Mouse (Mus musculus): ENCODE data around the gene Ptprn2. TPM values are rescaled to one million over a fixed set of nuclear protein-coding genes. Genes with fewer than 3 reads are reported as not detected.

Gene Ptprn2
- polyA plus RNA-seq, 1 experiment, result not detected

DNA sequence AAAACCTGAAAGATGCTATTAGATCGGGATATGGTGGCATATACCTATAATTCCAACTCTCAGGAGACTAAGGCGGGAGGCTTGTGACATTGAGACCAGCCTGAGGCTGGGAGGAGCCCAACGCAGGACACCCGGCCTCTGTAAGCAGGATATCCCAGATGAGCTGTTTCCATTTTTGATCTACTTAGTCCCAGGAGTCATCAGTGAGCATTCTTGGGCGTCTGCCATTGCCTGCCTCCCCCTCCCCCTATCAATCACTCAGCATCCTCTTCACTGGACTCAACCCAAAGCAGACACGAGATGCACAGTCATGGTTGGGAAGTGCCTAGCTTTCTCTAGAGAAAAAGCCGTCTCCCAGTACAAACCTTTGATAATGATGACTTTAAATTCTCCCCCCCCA is 756.7 kb downstream of the Ptprn2 start:
- Histone ChIP-seq H3K27ac (replicated peaks; ENCODE audit: low read depth, low read length) (no peak overlapping the region), H3K4me3 (ENCODE audit: insufficient read depth, low read depth, low read length) (no peak overlapping the region), H3K4me1 (ENCODE audit: control insufficient read depth, insufficient read depth, insufficient read length, low read length) (0 out of 2 replicates have a peak, but pooled peaks cover 2% of the 10 kb centered on the region)

DNA sequence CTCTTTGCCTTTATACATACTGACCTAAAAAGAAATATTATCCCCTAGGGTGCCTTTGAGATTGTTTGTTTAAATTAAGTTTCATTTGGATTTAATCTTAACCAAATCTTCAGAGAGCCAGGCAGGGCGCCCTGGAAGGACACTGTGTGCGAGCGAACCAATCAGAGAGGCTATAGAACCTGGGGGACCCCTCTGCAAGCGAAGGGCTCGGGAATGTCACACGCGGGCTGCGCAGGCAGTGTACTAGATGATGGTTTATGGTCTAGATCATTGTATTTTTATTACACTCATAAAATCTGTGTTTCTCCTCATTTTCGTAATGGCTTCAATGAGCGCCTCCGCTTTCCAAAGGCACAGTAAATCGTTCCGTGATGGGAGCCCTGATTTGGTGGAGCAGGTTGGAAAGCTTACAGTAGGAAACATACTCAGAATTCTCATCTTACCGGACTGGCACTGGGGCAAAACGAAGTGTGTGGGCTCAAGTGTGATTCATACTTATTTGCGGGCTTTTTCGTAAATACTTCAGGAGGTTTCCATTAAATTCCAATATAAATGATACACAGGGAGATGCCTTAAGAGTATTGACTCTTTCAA is 760.5 kb downstream of the Ptprn2 start:
- Histone ChIP-seq H3K4me1 (ENCODE audit: control insufficient read depth, insufficient read depth, insufficient read length, low read length) (0 out of 2 replicates have a peak, but pooled peaks cover 2% of the 10 kb centered on the region), H3K27ac (replicated peaks; ENCODE audit: low read depth, low read length) (no peak overlapping the region), H3K4me3 (ENCODE audit: insufficient read depth, low read depth, low read length) (no peak overlapping the region)

DNA sequence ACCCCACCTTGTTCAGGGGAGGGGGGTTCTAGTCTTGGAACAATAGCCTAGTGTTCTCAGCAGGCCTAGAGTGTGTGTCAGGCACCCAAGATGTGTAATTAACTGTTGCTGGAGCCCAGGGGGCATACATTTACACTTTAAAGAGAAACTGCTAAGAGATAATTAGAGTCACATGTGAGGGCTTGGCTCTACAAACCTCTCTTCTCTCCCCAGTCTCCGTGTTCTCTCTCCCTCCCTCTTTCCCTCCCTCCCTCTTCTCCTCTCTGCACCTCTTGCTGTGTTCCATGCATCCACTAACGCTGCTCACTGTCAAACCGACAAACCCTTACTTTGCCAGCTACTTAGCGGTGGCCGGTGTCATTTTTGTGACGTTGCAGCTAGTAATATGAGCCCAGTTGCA is 764.9 kb downstream of the Ptprn2 start:
- Histone ChIP-seq H3K27ac (replicated peaks; ENCODE audit: low read depth, low read length) (no peak overlapping the region), H3K4me3 (ENCODE audit: insufficient read depth, low read depth, low read length) (no peak overlapping the region), H3K4me1 (ENCODE audit: control insufficient read depth, insufficient read depth, insufficient read length, low read length) (no peaks in the 10 kb centered on the region)

DNA sequence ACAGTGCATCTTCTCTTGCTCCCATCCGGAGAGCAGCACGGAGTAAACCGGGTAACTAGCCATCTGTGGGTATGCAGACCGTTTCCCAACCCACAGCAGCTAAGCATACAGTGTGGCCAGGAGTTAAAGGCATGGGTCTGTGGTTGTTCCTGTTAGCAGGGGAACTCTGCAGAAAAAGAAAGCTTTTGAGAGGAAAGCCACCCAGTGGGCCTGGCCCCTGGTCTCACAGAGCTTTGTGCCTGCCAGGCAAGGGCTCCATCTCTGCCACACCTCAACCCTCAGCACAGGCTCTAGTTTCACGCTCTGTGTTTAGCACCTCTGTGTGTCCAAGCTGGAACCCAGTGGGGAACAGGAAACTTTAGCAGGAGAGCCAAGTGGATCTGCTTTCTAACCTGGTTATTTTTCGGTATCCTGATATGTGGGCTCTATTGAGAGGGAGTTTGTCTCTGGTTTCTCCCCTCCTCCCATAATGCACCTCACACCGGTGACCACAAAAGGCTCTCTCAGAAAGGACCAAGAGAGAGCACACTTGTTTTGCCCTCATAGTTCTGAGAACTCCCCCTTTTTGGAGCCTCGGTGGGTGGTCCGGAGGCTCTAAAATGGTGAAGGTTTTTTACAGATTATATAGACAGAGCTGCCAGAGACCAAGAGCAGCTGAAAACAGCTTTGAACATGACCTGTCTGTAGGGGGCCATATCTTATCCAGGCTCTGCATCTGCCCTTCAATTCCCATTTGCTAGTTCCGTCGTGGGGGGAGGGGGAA is 766.3 kb downstream of the Ptprn2 start:
- H3K4me1 ChIP-seq (ENCODE audit: control insufficient read depth, insufficient read depth, insufficient read length, low read length), result no peaks in the 10 kb centered on the region
- no peak overlapping the region for H3K27ac ChIP-seq (replicated peaks; ENCODE audit: low read depth, low read length)

DNA sequence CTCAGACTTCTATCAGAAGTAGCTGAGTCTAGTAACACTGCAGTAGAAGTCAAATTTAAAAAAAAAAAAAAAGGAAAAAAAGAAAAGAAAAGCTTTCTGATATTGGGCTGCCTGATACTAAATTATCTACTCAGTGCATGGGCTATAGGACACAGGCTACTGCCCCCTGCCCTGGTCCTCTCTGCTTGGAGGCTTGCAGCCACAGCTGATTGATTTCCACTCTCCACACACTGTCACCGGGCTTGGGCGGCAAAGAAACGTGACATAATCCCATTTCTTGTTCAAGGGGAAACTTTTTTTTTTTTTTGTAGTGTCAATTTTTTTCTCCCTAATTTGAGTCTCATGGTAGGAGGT is 766.9 kb downstream of the Ptprn2 start:
- Histone ChIP-seq H3K27ac (replicated peaks; ENCODE audit: low read depth, low read length) (no peak overlapping the region), H3K4me1 (ENCODE audit: control insufficient read depth, insufficient read depth, insufficient read length, low read length) (no peaks in the 10 kb centered on the region), H3K4me3 (ENCODE audit: insufficient read depth, low read depth, low read length) (no peak overlapping the region)

More for the DNA sequence above, 766.3 kb downstream of the Ptprn2 start:
- H3K4me3 ChIP-seq (ENCODE audit: insufficient read depth, low read depth, low read length), result no peak overlapping the region

DNA sequence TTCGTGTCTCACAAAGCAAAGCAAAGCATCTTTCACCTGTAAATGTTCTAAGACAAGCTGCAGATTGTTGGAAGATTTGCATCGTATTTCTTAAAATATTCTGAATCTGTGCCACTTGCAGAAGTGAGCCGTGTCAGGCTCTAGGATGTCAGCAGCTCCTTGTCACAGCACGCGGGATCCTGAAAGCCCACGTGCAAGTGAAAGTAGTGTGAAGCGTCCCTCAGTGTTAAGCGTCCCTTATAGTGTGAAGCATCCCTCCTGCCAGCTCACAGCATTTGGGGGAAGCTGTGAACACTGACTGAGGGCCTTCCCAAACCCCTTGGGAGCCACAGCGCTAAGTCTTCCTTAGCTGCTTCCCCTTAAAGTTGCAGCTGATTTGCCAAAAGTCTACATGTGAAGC is 768.8 kb downstream of the Ptprn2 start:
- H3K27ac ChIP-seq (replicated peaks; ENCODE audit: low read depth, low read length), result no peak overlapping the region
- no peak overlapping the region for H3K4me3 ChIP-seq (ENCODE audit: insufficient read depth, low read depth, low read length)
- H3K4me1 ChIP-seq (ENCODE audit: control insufficient read depth, insufficient read depth, insufficient read length, low read length), result no peaks in the 10 kb centered on the region

DNA sequence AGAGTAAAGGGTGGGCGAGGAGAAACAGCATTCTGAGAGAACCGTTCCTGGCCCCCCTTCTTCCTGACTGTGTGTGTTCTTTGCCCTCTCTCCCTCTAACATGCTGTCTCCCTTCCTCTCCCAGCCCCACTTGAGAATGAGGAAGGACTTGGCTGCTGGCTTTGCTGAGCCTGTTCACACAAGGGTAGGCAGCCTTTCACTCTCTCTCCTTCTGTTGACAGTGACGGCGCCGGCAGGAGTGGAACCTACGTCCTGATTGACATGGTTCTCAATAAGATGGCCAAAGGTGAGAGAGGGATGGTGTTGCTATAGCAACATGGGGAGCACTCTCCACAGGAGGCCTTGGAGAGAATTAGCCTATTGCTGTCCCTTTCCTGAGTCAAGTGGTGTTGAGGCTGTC is 769.8 kb downstream of the Ptprn2 start:
- Histone ChIP-seq H3K4me3 (ENCODE audit: insufficient read depth, low read depth, low read length) (no peak overlapping the region), H3K4me1 (ENCODE audit: control insufficient read depth, insufficient read depth, insufficient read length, low read length) (no peaks in the 10 kb centered on the region), H3K27ac (replicated peaks; ENCODE audit: low read depth, low read length) (no peak overlapping the region)

DNA sequence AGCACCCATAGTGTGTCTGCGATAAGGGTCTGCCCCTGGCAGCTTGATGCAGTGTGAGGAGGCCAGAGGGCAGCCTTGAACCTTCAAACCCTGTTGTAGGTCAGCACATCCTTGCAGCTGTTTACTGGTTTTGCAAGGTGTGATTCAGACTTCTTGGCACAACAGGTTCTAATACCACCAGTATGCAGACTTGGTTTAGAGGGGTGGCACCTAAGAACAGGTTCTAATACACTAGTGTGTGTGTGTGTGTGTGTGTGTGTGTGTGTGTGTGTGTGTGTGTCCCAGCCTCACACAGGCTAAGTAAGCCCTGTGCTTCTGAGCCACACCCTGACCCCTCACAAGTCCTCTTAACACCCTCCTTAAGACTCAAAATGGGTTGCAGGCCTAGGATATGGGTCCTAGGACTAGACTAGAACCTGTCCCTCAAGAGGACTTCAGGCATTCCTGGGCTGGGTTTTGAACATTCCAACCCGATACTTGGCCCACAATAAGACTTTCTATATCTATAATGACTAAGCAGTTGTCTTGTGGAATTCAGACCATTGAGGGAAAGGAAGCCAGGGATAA is 770.3 kb downstream of the Ptprn2 start:
- Histone ChIP-seq H3K4me1 (ENCODE audit: control insufficient read depth, insufficient read depth, insufficient read length, low read length) (no peaks in the 10 kb centered on the region), H3K27ac (replicated peaks; ENCODE audit: low read depth, low read length) (no peak overlapping the region), H3K4me3 (ENCODE audit: insufficient read depth, low read depth, low read length) (no peak overlapping the region)

DNA sequence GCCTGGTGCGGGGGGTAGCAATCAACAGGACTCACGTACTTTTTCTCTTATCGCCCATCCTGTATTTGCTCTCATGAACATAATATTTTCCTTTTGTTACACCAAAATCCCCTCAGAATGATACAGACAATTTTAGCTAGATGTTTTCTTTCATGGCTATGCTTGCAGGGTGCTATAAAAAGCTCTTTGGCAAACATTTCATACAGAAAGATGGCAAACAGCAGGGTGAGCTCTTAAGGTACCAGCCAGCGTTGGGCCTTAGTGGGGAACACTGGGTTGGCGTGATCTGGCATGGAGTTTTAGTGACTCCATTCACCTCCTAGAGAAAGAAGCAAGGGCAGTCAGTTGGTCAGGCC is 771.3 kb downstream of the Ptprn2 start:
- Histone ChIP-seq H3K27ac (replicated peaks; ENCODE audit: low read depth, low read length) (no peak overlapping the region), H3K4me1 (ENCODE audit: control insufficient read depth, insufficient read depth, insufficient read length, low read length) (no peaks in the 10 kb centered on the region), H3K4me3 (ENCODE audit: insufficient read depth, low read depth, low read length) (no peak overlapping the region)

DNA sequence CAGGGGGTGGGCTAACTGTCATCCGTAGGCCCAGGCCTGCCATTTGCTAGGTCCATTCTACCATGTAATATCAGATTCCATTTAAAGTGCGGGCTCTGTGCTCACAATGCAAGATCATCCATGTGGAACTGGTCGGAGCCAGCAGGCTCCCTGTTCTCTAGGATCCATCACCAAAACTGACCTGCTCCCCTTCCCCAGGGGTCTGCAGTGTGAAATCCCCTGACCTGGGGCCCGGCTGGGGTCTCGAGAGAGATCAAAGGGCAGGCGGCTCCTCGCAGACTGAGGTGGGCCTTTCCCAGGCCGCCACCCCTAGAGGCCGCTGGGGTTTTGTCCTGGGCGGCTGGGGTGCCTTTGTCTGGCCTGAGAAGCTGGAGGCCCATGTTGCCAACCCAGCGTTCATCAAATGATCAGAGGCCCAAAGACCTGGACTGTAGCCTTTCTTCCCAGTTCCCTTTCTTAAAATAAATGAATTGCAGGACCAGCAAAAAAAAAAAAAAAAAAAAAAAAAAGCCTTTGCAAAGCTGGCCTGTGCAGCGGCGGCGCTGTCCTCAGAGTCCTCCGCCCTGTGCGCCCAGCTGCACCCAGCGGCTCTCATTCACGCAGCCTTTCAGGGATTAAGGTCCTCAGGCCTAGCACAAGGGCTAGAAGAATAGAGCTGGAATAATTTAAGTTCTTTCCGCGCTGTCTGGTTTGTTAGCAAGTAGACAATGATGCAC is 771.8 kb downstream of the Ptprn2 start:
- no peaks in the 10 kb centered on the region for H3K4me1 ChIP-seq (ENCODE audit: control insufficient read depth, insufficient read depth, insufficient read length, low read length)
- H3K4me3 ChIP-seq (ENCODE audit: insufficient read depth, low read depth, low read length), result no peak overlapping the region
- H3K27ac ChIP-seq (replicated peaks; ENCODE audit: low read depth, low read length), result no peak overlapping the region

DNA sequence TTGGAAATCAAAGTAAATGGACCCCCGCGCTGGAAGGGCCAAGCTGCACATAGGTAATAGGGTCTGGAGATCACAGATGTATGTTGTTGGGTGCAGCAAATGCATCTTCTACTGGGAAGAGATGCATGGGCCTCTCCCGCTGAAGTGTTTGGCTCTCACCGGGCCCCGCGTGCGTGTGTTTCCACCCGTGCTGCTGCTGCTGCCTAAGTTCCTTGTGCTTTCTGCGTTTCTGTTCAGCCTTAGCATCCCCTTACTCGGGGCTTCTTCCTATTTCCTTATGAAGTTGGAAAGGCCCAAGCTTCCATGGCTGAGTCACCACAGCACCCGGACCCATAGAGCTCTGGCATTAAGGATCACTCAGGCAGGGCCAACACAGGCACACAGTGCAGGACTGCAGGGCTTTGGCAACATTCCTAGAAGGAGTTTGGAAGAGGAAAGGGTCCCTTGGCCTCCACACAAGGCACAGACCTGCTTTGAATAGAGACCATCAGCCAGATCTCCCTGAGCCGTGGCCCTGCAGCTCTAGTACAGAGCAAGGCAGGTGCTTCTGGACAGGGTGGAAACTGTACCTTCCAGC is 772.5 kb downstream of the Ptprn2 start:
- Histone ChIP-seq H3K4me1 (ENCODE audit: control insufficient read depth, insufficient read depth, insufficient read length, low read length) (no peaks in the 10 kb centered on the region), H3K4me3 (ENCODE audit: insufficient read depth, low read depth, low read length) (no peak overlapping the region)

DNA sequence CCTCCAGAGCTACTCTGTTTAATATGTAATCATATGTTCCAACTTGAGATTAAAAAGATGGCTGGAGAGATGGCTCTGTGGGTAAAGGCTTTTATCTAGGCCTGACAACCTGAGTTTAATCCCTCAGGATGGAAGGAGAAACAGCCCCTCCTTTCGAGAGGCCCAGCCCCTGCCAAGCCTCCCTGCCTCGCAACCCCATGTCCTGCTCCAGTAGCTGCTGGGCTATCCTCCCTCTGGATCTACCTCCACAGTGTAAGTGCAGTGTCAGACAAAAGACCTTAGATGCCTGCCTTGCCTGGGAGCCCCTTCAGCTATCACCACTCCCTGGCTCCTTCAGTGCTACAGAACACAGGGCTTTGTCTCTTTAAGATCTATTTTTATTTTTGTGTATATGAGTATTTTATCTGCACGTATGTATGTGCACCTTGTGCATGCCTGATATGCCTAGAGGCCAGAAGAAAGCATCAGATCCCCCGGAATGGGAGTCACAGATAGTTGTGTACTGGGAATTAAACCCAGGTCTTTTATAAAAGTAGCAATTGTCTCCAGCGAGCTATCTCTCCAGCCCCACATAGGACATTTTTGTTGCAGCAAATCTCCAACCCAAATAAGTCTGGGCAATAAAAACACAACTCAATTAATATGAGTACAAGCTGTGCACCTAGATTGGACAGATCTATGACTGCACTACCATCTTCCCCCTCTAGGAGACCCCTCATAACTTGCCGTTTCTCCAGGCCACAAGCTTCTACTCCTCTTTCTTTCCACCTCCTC is 775.1 kb downstream of the Ptprn2 start:
- no peak overlapping the region for H3K27ac ChIP-seq (replicated peaks; ENCODE audit: low read depth, low read length)
- no peak overlapping the region for H3K4me3 ChIP-seq (ENCODE audit: insufficient read depth, low read depth, low read length)
- no peaks in the 10 kb centered on the region for H3K4me1 ChIP-seq (ENCODE audit: control insufficient read depth, insufficient read depth, insufficient read length, low read length)

More for the DNA sequence above, 772.5 kb downstream of the Ptprn2 start:
- H3K27ac ChIP-seq (replicated peaks; ENCODE audit: low read depth, low read length), result no peak overlapping the region

DNA sequence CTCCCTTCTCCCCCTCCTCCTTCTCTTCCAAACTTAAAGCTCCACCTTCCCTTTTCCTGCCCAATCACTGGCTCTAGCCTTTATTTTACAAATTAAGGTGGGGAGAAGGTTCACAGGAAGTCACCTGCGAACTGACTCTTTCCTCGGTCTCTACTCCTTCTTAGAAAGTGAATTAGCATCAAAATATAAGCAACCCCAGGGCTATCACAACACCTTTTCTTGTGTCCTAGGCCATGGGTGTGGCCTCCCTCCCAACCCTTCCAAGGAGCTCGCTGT is 775.6 kb downstream of the Ptprn2 start:
- Histone ChIP-seq H3K4me1 (ENCODE audit: control insufficient read depth, insufficient read depth, insufficient read length, low read length) (no peaks in the 10 kb centered on the region), H3K27ac (replicated peaks; ENCODE audit: low read depth, low read length) (no peak overlapping the region), H3K4me3 (ENCODE audit: insufficient read depth, low read depth, low read length) (no peak overlapping the region)

DNA sequence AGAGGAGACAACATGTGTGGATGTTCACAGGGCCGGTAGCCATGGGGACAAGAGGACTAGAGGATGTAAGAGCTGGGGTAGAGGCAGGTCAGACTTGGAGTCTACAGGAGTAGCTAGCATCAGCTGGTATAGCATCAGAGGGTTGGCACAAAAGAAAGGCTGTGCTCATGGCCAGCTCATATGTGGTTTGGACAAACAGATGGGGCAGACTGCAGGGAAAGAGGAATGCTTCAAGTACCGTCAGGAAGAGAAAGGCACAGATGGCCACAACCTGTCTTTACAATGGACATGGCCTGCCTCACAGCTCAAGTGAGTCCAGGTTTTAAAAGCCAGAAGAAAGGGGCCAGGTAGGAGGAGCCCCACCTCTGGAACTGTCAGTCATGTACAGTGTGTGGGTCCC is 776.5 kb downstream of the Ptprn2 start:
- Histone ChIP-seq H3K27ac (replicated peaks; ENCODE audit: low read depth, low read length) (no peak overlapping the region), H3K4me1 (ENCODE audit: control insufficient read depth, insufficient read depth, insufficient read length, low read length) (no peaks in the 10 kb centered on the region), H3K4me3 (ENCODE audit: insufficient read depth, low read depth, low read length) (no peak overlapping the region)

DNA sequence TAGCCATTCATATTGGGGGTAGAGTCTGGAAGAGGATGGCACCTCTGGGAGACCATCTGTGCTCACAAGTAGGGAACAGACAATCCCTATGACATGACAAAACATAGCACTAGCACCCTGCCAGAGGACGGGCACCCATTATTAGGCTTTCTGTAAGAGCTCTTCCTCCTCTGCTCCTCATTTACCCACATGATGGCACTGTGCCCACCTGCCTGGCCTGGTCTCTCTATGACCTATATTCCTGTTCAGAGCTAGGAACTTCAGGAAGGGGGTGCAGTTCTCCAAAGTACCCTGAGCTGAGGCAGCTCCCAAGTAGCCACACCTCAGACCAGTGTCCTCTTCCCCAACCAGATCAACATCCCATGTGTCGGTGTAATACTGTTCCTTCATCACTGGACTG is 777.6 kb downstream of the Ptprn2 start:
- Histone ChIP-seq H3K4me3 (ENCODE audit: insufficient read depth, low read depth, low read length) (no peak overlapping the region), H3K4me1 (ENCODE audit: control insufficient read depth, insufficient read depth, insufficient read length, low read length) (no peaks in the 10 kb centered on the region), H3K27ac (replicated peaks; ENCODE audit: low read depth, low read length) (no peak overlapping the region)
